Mouse (Mus musculus) MEL (cell line): ENCODE data around the gene Fos. TPM values are rescaled to one million over a fixed set of nuclear protein-coding genes. Genes with fewer than 3 reads are reported as not detected.
A peak's percentile ranks its signal among the peaks of the same experiment; 100 is the strongest.

Experiments used
- DNase-seq: peaks from one replicate; pipeline ENCODE4 v3.0.0; 2011; ENCODE audit warnings: low read depth, low spot score
- H3K27ac ChIP-seq: 2 replicates; pipeline ENCODE4 v1.5.1; 2012; ENCODE audit warnings: low read depth, mild to moderate bottlenecking, control low read depth, low read length, moderate library complexity; ENCODE audit not compliant: control insufficient read depth
- H3K27me3 ChIP-seq, 2 experiments: fragments of 150-350 bp in 1 of 2; sonication (generic) in 1 of 2; 2 replicates each; pipeline ENCODE4 v1.6.1; 2012; ENCODE audit warnings: low read length in 2 of 2, mild to moderate bottlenecking in 2 of 2, improper control_type of control experiment in 1 of 2, moderate library complexity in 1 of 2; ENCODE audit not compliant: insufficient read depth in 2 of 2, control insufficient read depth in 1 of 2
- H3K36me3 ChIP-seq, 2 experiments: 2 replicates each; pipeline ENCODE4 v1.6.1; 2012 to 2014; ENCODE audit warnings: low read length in 2 of 2, improper control_type of control experiment in 1 of 2, inconsistent platforms in 1 of 2, mild to moderate bottlenecking in 1 of 2; ENCODE audit not compliant: insufficient read depth in 2 of 2, control insufficient read depth in 1 of 2
- H3K4me1 ChIP-seq, 2 experiments: fragments of 150-350 bp in 1 of 2; sonication (generic) in 1 of 2; 2 replicates each; pipeline ENCODE4 v1.6.1; 2012; ENCODE audit warnings: low read length in 2 of 2, improper control_type of control experiment in 1 of 2, mild to moderate bottlenecking in 1 of 2; ENCODE audit not compliant: insufficient read depth in 2 of 2, control insufficient read depth in 1 of 2
- H3K4me3 ChIP-seq, 2 experiments: fragments of 150-350 bp in 1 of 2; sonication (generic) in 1 of 2; 2 replicates each; pipeline ENCODE4 v1.5.1; 2012; ENCODE audit warnings: low read depth in 2 of 2, low read length in 2 of 2, mild to moderate bottlenecking in 2 of 2, moderate library complexity in 2 of 2, control low read depth in 1 of 2, improper control_type of control experiment in 1 of 2; ENCODE audit not compliant: control insufficient read depth in 1 of 2, insufficient read depth in 1 of 2
- H3K79me2 ChIP-seq: 2 replicates; pipeline ENCODE4 v1.6.1; 2012; ENCODE audit warnings: mild to moderate bottlenecking, low read length, moderate library complexity; ENCODE audit not compliant: control insufficient read depth, poor library complexity, insufficient read depth
- H3K9ac ChIP-seq: 2 replicates; pipeline ENCODE4 v1.6.1; 2012; ENCODE audit warnings: low read depth, mild to moderate bottlenecking, control low read depth, low read length, moderate library complexity; ENCODE audit not compliant: control insufficient read depth, poor library complexity, severe bottlenecking
- H3K9me3 ChIP-seq: fragments of 150-350 bp; sonication (generic); replicated peaks from 2 replicates; pipeline ENCODE4 v1.6.1; 2012; ENCODE audit warnings: mild to moderate bottlenecking, low read length, improper control_type of control experiment, moderate library complexity; ENCODE audit not compliant: insufficient read depth
- BHLHE40 ChIP-seq: IDR thresholded peaks from 2 replicates; pipeline ENCODE4 v1.6.1; 2012; ENCODE audit warnings: low read depth, mild to moderate bottlenecking, inconsistent platforms, low read length, improper control_type of control experiment, borderline replicate concordance
- CHD1 ChIP-seq: IDR thresholded peaks from 2 replicates; pipeline ENCODE4 v1.6.1; 2012; ENCODE audit warnings: low read depth, mild to moderate bottlenecking, inconsistent platforms, low read length, improper control_type of control experiment
- CTCF ChIP-seq, 3 experiments: IDR thresholded peaks in 2 of 3; conservative IDR thresholded peaks in 1 of 3; 2 replicates each; pipeline ENCODE4 v1.5.1; 2011 to 2012; ENCODE audit warnings: low read length in 3 of 3, low read depth in 2 of 3, mild to moderate bottlenecking in 2 of 3, improper control_type of control experiment in 1 of 3, inconsistent platforms in 1 of 3, mixed read lengths in 1 of 3, moderate library complexity in 1 of 3; ENCODE audit not compliant: control insufficient read depth in 1 of 3, insufficient read depth in 1 of 3, poor library complexity in 1 of 3, severe bottlenecking in 1 of 3
- ELF1 ChIP-seq: IDR thresholded peaks from 2 replicates; pipeline ENCODE4 v1.6.1; 2014; ENCODE audit warnings: low read depth, mild to moderate bottlenecking, inconsistent platforms, low read length, improper control_type of control experiment, moderate library complexity
- ETS1 ChIP-seq: IDR thresholded peaks from 2 replicates; pipeline ENCODE4 v1.6.1; 2012; ENCODE audit warnings: low read depth, mild to moderate bottlenecking, inconsistent platforms, low read length, improper control_type of control experiment, moderate library complexity
- GATA1 ChIP-seq: IDR thresholded peaks from 2 replicates; pipeline ENCODE4 v1.6.1; 2011; ENCODE audit warnings: low read depth, low read length, improper control_type of control experiment
- HCFC1 ChIP-seq: IDR thresholded peaks from 2 replicates; pipeline ENCODE4 v1.6.1; 2012; ENCODE audit warnings: low read depth, mild to moderate bottlenecking, inconsistent platforms, low read length, improper control_type of control experiment, moderate library complexity
- JUND ChIP-seq: IDR thresholded peaks from 2 replicates; pipeline ENCODE4 v1.6.1; 2011; ENCODE audit warnings: low read depth, mild to moderate bottlenecking, improper control_type of control experiment, low read length
- KAT2A ChIP-seq: conservative IDR thresholded peaks from 2 replicates; pipeline ENCODE4 v1.6.1; 2012; ENCODE audit warnings: low read depth, low read length, improper control_type of control experiment, inconsistent platforms
- MAFK ChIP-seq: IDR thresholded peaks from 2 replicates; pipeline ENCODE4 v1.6.1; 2011; ENCODE audit warnings: low read depth, mild to moderate bottlenecking, low read length, improper control_type of control experiment, borderline replicate concordance
- MAZ ChIP-seq: IDR thresholded peaks from 2 replicates; pipeline ENCODE4 v1.6.1; 2012; ENCODE audit warnings: low read depth, mild to moderate bottlenecking, inconsistent platforms, low read length, improper control_type of control experiment
- MYB ChIP-seq: IDR thresholded peaks from 2 replicates; pipeline ENCODE4 v1.6.1; 2011; ENCODE audit warnings: mild to moderate bottlenecking, low read depth, low read length, improper control_type of control experiment
- MYC ChIP-seq: IDR thresholded peaks from 2 replicates; pipeline ENCODE4 v1.6.1; 2011; ENCODE audit warnings: low read depth, mild to moderate bottlenecking, low read length, improper control_type of control experiment, moderate library complexity
- NELFE ChIP-seq: IDR thresholded peaks from 2 replicates; pipeline ENCODE4 v1.6.1; 2011; ENCODE audit warnings: low read depth, low read length, improper control_type of control experiment
- NRF1 ChIP-seq: IDR thresholded peaks from 2 replicates; pipeline ENCODE4 v1.6.1; 2014; ENCODE audit warnings: low read depth, mild to moderate bottlenecking, inconsistent platforms, low read length, improper control_type of control experiment, moderate library complexity; ENCODE audit not compliant: poor library complexity, insufficient read depth, severe bottlenecking
- POLR2AphosphoS5 ChIP-seq: IDR thresholded peaks from 2 replicates; pipeline ENCODE4 v1.6.1; 2012; ENCODE audit warnings: low read depth, borderline replicate concordance, mild to moderate bottlenecking, inconsistent platforms, low read length, moderate library complexity, mixed read lengths
- RCOR1 ChIP-seq: IDR thresholded peaks from 2 replicates; pipeline ENCODE4 v1.6.1; 2012; ENCODE audit warnings: low read depth, mild to moderate bottlenecking, inconsistent platforms, low read length, improper control_type of control experiment
- TAL1 ChIP-seq: IDR thresholded peaks from 2 replicates; pipeline ENCODE4 v1.6.1; 2012; ENCODE audit warnings: mild to moderate bottlenecking, inconsistent platforms, low read length, moderate library complexity, mixed read lengths
- TBP ChIP-seq: IDR thresholded peaks from 2 replicates; pipeline ENCODE4 v1.8.0; 2011; ENCODE audit warnings: low read depth, low read length, improper control_type of control experiment
- TCF12 ChIP-seq: IDR thresholded peaks from 2 replicates; pipeline ENCODE4 v1.6.1; 2014; ENCODE audit warnings: low read depth, mild to moderate bottlenecking, inconsistent platforms, low read length, improper control_type of control experiment, moderate library complexity
- USF1 ChIP-seq: IDR thresholded peaks from 2 replicates; pipeline ENCODE4 v1.6.1; 2014; ENCODE audit warnings: low read depth, mild to moderate bottlenecking, inconsistent platforms, low read length, improper control_type of control experiment, moderate library complexity
- ZNF384 ChIP-seq: IDR thresholded peaks from 2 replicates; pipeline ENCODE4 v1.6.1; 2012; ENCODE audit warnings: low read depth, mild to moderate bottlenecking, inconsistent platforms, low read length, improper control_type of control experiment
- polyA plus RNA-seq, 2 experiments: library from polyadenylated mRNA; stranded (reverse) in 1 of 2; unstranded in 1 of 2; fragments of >175 nt in 1 of 2; fragments of >200 nt in 1 of 2; gene quantifications; 2 replicates each; pipeline versions ENCODE4 v1.2.1 to v1.2.4; 2012; ENCODE audit warnings: low replicate concordance in 2 of 2, low read depth in 1 of 2; ENCODE audit not compliant: insufficient read length in 2 of 2, insufficient read depth in 1 of 2, missing spikeins in 1 of 2
- total RNA-seq: library from RNA; depleted of rRNA; stranded (reverse); fragments of 300-350 nt; gene quantifications from 2 replicates; pipeline ENCODE4 v1.2.3, GENCODE M21; 2012

Fos gene
- total and polyA plus RNA-seq, 3 experiments: 0.81 to 1.4 TPM; not detected in 1

- Histone ChIP-seq H3K27me3 (peaks cover 4 to 10% of the 10 kb centered on the region in 2 experiments; a peak in 3 of 4 replicates), H3K4me3 (no peak overlapping the region), H3K79me2 (no peaks in the 10 kb centered on the region), H3K36me3 (no peaks in the 10 kb centered on the region), H3K9me3 (no peaks in the 10 kb centered on the region), H3K9ac (no peak overlapping the region), H3K4me1 (no peaks in the 10 kb centered on the region), H3K27ac (no peak overlapping the region)
- no peak for DNase-seq
- TF ChIP-seq JUND (no peak), MAFK (no peak), ELF1 (no peak), GATA1 (no peak), TBP (no peak), POLR2AphosphoS5 (no peak), RCOR1 (no peak), BHLHE40 (no peak), HCFC1 (no peak), CHD1 (no peak)
These were observed 36.4 kb upstream of the Fos start for GRCm38 (mm10) chr12:85437172-85437876.

GRCm38 (mm10) chr12:85443456-85443855 lies 30.2 kb upstream of the Fos start:
- no peak for DNase-seq
- Histone ChIP-seq H3K9ac (no peak overlapping the region), H3K9me3 (no peaks in the 10 kb centered on the region), H3K27ac (no peak overlapping the region), H3K27me3 (peaks cover 5 to 13% of the 10 kb centered on the region in 2 experiments; a peak in 3 of 4 replicates), H3K4me1 (peaks cover 0 to 6% of the 10 kb centered on the region in 2 experiments; a peak in 1 of 4 replicates), H3K4me3 (no peak overlapping the region), H3K36me3 (peaks cover 0 to 2% of the 10 kb centered on the region in 2 experiments; a peak in 1 of 4 replicates), H3K79me2 (no peaks in the 10 kb centered on the region)
- TF ChIP-seq HCFC1: no peak
- no peak for TF ChIP-seq MAZ
- TF ChIP-seq JUND: no peak

GRCm38 (mm10) chr12:85444646-85445045 lies 29.0 kb upstream of the Fos start:
- peak; percentile 22 for DNase-seq

More at GRCm38 (mm10) chr12:85444646-85445045, 29.0 kb upstream of the Fos start:
- Histone ChIP-seq H3K4me3 (peak overlapping the region; percentile 48 to 58), H3K79me2 (no peaks in the 10 kb centered on the region), H3K27me3 (peaks cover 4 to 18% of the 10 kb centered on the region in 2 experiments; a peak in 3 of 4 replicates), H3K9ac (no peak overlapping the region; the same call in 1 of the 2 replicates), H3K4me1 (peaks cover 0 to 6% of the 10 kb centered on the region in 2 experiments; a peak in 1 of 4 replicates), H3K9me3 (no peaks in the 10 kb centered on the region), H3K36me3 (peaks cover 0 to 2% of the 10 kb centered on the region in 2 experiments; a peak in 1 of 4 replicates), H3K27ac (no peak overlapping the region)
- no peak for TF ChIP-seq CHD1
- TF ChIP-seq ZNF384: no peak
- TF ChIP-seq TBP: no peak
- no peak for TF ChIP-seq MYC
- TF ChIP-seq KAT2A: no peak
- no peak for TF ChIP-seq MAFK
- no peak for TF ChIP-seq MYB
- no peak for TF ChIP-seq TAL1
- no peak for TF ChIP-seq NRF1
- TF ChIP-seq CTCF (IDR thresholded peaks at IDR 0.05 in 2 of 3, conservative IDR thresholded peaks at IDR 0.05 in 1 of 3; ENCODE audit: control insufficient read depth in 1 of 3, insufficient read depth in 1 of 3, low read depth in 2 of 3, low read length in 3 of 3, poor library complexity in 1 of 3, severe bottlenecking in 1 of 3): no peak
- TF ChIP-seq ETS1: no peak
- TF ChIP-seq TCF12: no peak
- no peak for TF ChIP-seq BHLHE40
- TF ChIP-seq HCFC1: no peak
- TF ChIP-seq NELFE: no peak
- TF ChIP-seq USF1: no peak
- no peak for TF ChIP-seq RCOR1
